Mouse (Mus musculus): ENCODE data around the gene Kdsr.

Gene Kdsr

DNA sequence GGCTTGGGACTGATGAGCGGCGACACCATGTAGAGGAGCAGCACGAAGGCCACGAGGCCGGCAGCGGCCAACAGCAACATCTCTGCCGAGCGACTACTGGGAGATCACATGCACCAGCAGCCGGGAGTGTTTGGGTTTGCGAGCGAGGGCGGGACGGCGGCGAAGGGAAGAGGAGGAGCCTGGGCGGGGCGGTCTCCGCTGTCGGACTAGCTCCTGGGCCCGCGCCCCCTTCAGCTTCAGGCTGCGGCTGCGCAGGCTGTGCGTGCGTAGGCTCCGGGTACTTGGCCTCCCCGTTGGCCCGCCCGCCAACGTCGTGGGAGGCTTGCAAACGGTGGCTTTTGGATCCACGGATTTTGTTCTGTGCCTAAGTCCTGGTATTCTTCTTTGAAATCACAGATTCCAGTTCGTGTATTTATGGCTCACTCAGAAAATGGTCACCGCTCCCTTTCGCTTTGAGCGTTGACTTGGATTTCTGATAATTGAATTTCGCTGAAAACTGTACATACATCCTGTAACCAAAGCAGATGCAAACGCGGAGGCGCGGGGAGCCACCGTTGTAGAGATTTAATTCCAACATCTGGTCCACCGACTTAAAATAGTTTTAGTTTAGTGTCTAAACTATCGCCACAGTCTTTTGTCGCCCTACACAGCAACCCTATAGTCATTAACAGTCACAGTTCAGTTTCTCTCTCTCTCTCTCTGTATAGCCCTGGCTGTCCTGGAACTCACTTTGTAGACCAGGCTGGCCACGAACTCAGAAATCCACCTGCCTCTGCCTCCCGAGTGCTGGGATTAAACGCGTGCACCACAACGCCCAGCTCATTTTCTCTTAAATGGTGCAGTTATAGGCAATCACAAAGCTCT lies at the start of gene Kdsr:
Gene Kdsr, minus strand, starts transcription at position 156 of the 864 bp plus-strand sequence.
- WGBS: 2% methylated on average over 51 of the region's 51 CpGs

DNA sequence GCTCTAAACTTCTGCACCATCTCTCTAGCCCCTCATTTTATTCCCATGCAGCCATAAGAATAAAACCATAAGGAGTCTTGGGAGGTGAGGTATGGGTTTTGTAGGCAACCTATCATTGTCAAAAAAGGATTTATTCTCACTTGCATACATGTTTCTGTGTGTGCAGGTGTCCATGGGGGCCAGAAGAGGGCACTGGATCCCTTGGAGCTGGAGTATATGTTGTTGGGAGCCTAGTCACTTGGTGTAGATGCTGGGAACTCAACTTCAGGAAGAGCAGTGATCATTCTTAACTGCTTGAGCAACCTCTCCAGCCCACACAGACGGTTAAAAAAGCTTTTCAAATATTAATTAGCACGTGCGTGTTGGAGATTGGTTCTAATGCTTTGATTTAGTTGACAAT lies 40.4 kb upstream of the Kdsr start:
- WGBS: 82% methylated on average over 3 of the region's 3 CpGs

DNA sequence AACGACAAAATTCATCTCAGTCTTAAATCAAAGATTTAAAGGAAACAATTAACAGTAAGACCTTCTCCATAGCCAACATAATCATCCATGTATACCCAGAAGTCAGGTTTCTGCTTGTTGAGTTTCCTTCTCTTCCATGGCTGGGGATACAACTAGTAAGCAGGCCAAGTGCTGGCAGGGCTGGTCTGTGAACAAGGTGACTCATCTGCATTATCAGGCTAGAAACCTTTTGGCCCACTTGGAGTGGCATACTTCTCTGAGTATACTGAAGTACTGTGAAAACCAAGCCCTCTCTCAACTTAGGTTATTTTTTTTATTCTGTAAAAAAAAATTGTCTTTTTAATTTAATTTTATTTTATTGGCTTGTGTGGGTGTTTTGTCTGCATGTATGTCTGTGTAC lies 39.9 kb upstream of the Kdsr start:
- WGBS: 44% methylated on average over 1 of the region's 1 CpGs

DNA sequence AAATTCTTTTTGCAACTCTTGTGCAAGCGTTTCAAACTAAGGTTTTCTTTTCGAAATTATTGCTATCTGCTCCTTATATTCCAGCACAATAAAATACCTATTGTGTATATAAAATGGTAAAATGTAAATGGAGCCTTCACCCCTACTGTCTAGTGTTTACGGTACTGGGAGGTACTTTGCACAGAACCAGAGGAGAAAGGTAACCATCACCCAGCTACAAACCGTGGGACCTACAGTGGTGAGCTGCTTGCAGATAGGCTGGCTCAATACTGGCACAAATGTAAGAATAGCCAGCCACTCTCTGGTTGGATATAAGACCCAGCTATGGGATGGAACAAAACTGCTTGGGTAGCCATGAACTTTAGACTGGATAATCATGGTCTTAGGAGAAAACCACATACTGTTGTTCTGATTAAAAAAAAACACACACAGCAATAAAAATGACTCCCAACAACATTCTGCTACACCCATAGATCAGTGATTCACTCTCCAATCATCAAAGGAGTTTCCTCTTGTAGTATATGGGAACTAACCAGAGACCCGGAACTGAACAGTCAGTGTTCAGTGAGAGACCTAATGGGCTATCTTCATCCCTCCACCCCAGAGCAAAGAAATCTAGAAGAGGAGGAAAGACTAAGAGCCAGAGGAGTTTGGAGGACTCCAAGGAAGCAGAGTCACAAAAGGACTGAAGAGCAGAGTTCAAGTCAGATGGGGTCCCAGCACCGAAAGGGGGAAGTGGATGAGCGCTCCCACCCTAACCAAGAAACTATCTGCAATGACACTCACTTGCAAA lies 37.7 kb upstream of the Kdsr start:
- 61% methylated on average over 7 of the region's 7 CpGs for WGBS

DNA sequence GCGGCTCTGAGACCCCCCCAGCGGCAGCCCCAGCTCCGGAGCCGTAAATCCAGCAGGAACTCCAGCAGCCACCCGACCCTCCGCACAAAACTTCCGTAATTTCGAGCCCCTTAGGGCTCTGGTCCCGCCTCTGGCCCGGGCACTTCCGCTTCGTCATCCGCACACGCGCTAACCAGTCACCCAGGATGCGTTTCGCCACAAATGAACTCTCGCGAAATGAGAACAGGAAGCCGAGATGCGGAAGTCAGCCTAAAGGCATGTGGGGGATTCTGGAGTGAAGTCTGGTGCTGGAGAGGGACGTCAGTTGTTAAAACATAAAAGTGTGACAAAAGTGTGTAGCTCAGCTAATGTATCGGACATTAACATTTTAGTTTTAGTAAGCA lies 37.0 kb upstream of the Kdsr start, which contains the start of gene Vps4b:
Gene Vps4b, minus strand, starts transcription at position 187 of the 383 bp plus-strand sequence.
- under 1% methylated on average over 23 of the region's 23 CpGs for WGBS

DNA sequence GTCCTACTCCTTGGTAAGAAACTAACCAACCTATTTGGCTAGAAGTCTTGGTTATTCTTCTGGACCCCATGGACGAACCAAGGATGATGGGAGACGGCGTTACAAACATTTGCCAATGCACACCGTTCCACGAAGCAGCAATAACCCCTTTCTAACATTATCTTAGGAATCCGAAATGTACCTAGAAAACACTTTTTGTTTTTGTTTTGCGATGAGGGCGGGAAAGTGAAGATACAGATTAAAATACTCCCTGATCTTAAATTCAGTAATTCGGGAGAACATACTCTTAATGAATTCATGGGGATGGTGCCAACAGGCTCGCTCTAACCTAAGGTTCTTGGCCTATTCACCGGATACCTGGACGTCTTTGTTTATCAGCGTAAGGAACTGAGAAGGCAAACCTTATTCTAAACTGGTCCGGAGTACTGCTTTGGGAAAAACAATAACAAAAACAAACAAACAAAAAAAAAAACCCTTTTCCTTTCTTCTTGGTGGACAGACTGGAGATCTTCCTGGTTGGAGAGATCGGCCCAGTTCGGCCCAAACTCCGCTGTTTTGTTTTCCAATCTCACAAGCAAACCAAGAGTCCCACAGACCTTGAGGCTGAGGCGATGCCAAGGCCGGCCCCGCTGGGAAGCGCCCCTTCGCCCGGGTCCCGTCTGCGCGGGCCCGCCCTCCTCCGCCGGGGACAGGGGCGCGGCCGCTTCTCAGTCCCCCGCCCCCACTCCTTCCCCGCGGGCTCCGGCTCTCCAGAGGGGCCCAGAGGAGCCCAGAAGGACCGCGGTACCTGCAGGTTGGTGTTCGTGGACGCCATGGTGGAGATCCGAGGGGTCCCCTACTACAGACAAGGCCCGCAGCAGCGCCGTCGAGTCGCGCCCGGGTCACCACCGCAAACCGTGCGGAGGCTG lies 36.4 kb upstream of the Kdsr start:
- WGBS: 1% methylated on average over 51 of the region's 51 CpGs

DNA sequence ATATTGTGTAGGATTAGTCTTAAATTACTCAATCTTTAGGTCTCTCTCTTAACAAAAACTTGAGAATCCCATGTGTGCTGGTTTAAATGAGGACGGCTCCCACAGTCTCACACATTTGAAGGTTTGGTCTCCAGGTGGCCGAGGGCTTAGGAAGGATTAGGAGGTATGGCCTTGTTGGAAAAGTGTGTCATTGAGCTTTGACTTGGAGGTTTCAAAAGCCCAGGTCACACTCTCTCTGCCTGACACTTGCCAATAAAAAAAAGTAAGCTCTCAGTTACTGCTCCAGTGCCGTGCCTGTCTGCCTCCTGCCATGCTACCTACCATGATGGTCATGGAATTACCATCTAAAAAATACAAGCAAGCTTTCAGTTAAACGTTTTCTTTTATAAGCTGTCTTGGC lies 15.4 kb upstream of the Kdsr start:
- WGBS: 90% methylated on average over 4 of the region's 4 CpGs

DNA sequence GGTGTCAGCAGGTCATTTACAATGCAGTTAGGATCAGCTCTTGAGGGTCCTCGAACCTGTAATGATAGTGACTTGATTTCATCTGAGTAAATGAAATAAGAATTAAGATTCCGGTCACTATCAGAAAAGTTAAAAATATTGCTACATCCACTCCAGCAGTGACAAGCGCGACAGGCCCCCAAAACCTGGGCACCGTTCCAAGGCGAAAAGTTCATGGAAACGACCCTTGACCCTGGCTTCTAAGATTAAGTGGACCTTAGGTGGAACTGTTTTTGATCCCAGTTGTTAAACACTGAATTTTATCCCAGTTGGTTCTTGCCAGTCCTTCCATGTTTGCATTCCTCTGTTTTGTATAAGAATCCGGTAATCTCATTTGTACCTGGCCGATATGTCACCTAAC lies 14.6 kb upstream of the Kdsr start:
- 91% methylated on average over 9 of the region's 9 CpGs for WGBS

DNA sequence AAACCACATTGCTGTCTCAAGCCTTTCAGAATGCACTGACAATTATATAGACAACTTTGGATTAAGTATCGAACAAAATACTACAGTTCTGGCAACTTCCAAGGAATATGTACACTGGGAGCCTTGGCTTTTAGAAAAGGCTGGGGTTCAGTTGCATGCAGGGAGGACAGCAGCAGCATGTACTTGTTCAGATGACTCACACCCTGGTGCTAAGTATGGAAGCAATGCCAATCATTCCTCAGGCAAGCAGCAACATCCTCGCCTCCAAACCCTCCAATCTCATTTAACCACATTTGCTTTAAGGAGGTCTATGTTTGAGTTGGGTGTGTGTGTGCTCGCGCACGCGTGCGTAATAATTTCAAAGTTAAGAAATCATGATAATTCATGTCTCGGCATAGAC lies 6.2 kb upstream of the Kdsr start:
- 59% methylated on average over 8 of the region's 8 CpGs for WGBS

DNA sequence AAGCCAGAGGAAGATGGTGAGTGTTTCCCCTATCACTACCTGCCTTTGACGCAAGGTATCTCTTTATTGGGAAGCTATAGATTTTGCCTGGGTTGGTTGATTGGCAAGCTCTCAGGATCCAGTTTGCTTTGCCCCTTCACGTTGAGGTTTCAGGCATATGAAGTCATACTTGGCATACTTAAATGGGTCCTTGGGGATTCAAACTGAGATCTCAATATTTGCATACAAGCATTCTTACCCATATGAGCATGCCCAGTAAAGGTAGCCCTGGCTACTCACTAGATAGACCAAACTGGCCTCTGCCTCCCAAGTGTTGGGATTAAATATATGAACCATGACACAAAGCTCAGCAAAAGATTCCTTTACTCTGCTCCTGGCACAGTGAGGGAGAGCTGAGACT lies 5.3 kb upstream of the Kdsr start:
- 66% methylated on average over 2 of the region's 2 CpGs for WGBS

DNA sequence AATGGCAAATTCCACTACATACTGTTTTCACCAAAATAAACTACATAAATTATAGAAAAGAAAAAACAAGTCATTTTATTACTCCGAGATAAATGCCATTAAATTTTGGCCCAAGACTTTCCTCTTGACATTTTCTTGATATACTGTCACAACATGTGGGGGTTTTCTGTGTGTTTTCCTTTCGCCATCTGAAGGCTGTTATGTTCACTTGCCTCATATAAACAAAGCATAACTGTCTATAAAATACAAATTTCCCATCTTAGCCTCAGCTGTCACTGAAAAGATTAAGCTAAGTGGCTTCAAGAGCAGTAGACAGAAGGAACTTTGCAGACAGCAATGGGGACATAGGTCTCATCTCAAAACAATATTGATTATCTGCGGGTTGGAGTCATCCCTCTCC lies 4.8 kb upstream of the Kdsr start:
- 86% methylated on average over 3 of the region's 3 CpGs for WGBS

DNA sequence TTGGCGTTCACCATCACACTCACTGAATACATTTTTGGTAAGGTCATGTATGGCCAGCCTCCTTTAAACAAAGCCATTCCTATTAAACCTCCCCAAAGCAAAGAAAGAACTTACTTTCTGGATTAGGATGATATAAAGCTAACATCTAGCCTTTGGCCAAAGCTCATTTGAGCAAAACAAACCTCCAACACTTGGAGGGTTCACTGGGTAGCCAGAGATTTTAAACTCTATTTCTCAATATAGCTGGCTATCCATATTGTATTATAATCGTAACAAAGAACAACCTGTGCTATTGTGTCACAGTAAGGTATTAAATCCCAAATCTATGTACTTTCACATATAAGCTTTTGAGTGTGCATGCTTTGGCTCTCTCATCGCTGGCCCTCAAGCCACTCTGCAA lies 1.2 kb upstream of the Kdsr start:
- 86% methylated on average over 3 of the region's 3 CpGs for WGBS

DNA sequence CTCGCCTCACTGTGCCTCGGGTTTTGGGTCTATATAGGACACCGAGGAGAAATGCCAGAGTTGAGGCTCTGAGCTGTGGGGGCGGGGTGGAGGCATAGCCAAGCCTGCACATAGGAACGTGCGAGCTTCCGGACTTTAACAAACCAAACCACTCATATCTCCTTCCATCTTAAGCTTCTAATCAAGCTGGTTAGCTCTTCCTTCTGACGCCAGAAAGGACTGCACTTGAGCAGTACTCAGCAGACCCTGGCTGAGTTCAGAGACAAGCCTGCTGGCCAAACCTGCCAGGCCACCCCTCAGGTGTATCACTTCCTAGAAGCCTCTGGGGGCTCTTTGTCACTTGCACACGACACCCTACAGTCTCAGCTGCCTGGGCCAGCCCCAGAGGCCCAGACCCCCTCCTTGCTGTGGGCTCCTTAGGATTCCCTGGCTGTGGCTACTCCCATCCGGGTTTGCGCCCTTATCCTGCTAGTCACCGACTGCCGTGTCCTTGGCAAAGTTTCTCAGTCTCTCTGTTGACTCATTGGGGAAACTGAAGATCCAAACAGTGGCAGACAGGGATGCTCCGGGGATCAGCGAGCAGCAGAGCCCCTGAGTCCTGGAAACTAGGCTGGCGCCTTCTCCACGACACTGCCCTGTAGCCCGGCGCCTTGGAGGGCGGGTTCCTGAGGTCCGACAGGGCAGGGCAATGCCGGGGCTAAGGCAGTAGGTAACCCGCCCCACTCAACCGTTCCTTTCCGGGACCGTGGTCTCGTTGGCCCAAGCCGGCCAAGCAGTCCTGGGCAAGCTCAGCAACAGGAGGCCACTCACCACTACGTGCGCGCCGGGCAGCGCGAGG lies 574 bp downstream of the Kdsr start:
- WGBS: 1% methylated on average over 34 of the region's 34 CpGs

DNA sequence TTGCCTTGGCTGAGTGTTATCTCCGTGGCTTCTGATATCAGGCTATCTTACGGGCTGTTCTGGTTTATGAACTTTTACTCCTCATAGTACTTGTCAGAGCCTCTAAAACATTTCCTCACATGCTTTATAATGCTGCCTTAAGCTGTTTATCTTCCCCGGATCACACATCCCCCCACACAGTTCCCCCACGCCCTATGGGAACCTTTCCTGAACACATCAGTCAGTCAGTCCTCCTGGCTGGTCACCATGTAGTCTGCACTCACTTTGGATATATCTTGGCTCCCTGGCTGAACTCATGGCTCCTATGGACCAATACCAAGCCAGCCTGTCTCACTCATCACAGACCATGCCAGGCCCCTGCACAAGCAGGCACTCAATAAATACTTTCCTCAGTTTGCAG lies 2.9 kb downstream of the Kdsr start:
- 81% methylated on average over 4 of the region's 4 CpGs for WGBS

DNA sequence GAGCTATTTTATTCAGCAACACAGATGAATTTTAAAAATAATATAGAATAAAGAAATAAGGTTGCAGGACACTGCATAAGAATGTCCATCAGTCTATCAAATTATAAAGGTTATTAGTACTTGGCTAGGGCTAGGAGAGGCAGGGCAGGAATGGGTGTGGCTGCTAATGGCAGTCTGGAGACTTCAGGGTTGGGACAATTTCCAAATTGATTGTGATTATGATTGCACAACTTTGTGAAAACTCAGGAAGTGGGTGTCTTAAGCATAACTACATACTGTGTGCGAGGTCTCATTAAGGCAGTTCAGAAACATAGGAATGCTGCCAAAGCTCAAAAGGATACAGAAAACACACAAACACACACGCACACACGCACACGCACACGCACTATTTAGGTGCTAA lies 7.5 kb downstream of the Kdsr start:
- WGBS: 72% methylated on average over 5 of the region's 5 CpGs

DNA sequence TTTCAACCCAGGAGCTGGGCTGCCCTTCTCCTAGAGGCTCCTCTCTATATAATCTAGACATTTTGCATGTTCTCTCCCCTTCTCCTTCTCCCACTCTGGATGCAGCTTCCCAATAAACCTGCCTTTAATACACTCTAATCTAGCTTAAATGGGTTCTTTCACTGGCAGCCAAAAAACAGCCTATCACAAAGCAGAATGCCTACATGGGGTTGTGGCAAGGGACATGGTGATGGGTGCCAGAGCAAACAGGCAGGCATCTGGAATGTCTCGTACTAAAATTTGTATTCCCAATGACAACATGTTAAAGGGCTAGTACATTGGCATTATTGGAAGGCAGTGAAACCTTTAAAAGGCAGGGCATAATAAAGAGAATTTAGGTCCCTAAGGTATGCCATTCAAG lies 8.9 kb downstream of the Kdsr start:
- WGBS: 64% methylated on average over 1 of the region's 1 CpGs

DNA sequence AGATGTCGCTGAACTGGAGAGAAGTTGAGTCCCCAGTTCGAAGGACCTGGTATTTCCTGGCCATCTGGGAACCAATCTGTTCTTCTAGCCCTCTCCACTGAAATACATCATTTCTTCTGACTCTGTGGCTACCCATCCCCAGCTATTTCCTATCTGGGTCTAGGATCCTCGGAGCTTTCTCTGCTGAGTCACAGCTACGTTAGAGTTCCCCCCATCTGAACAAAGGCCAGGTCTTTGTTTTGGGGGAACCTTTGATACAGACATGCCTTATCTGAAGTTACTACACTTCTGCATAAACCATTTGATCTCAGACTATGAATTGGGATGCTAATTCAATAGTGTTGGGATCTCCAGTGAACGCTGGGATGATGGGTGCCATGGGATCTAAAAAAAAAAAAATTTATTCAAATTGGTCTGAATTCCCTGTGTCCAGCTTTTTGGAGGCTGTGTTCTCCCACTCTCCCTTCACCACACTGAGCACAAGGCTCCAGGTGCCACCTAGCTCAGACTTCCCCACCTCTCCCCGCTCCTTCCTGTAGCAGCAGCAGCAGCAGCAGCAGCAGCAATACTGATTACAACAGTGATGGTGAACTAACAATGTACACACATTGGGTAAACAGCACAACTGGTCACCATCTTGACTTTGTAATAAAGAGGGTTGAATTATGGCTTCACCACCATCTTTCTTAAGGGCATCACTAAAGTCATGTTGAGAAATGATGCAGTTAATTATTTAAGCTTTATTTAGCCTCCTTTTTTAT lies 10.8 kb downstream of the Kdsr start:
- WGBS: 83% methylated on average over 6 of the region's 6 CpGs

DNA sequence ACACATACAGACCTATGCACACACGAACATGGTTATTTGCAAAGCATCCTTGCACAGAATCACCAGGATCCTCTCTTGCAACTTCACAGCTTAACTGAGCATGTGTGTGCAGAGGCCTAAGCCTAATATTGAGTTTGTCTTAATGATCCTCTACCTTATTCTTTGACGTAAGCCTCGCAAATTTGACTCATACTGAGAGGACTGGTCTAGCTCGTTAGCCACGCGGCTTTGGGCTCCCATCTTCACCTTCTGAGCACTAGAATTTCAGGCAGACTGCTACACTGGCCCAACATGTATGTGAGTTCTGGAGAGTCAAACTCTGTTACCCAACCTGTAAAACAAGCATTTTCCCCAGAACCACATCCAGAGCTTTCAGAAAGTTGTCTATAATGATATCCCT lies 16.5 kb downstream of the Kdsr start:
- 83% methylated on average over 6 of the region's 6 CpGs for WGBS

DNA sequence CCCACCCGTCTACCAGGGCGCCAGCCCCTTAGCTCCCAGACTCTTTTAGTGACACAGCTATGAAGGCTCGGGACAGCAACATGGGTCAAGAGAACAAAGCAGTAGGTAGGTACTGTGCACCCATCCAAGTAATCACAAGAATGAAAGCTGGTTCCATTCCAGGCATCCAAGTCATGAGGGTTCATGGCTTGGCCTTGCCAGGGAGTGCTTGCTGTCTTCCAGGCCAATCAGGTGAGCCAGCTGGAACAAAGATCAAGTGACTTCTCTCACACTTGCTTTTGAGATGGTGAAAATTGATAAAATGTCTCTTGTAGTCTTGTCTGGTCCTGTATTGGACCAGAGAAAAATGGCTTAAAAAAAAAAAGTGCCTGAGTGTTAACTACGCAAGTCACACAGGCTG lies 18.8 kb downstream of the Kdsr start:
- WGBS: 96% methylated on average over 4 of the region's 4 CpGs

DNA sequence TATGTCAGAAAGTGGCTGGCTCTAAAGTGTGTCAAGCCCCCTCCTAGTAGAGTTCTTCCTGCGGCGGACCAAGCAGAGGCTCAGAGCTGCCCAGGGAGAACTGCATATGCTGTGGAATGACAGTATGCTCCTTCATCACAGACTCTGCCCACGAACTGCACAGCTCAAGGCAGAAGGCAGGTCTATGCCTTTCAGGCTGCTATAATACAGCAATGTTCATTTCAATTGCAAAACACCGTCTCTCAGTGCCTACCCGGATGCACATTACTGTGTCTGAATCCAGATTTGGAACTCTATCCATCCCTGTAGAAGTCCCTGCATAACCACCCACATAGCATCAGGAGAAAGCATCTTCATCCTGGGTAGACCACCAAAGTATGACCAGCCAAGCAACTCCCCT lies 19.7 kb downstream of the Kdsr start:
- 47% methylated on average over 5 of the region's 5 CpGs for WGBS

All from cerebral cortex, adult 2 months (tissue).